Mouse (Mus musculus): ENCODE measurements at regions not wholly inside any gene's neighbourhood (a gene's known extent, or its start where the extent isn't known, plus 50 kb on each side); places are given as distances from the start of the nearest gene placed in this dataset.

DNA sequence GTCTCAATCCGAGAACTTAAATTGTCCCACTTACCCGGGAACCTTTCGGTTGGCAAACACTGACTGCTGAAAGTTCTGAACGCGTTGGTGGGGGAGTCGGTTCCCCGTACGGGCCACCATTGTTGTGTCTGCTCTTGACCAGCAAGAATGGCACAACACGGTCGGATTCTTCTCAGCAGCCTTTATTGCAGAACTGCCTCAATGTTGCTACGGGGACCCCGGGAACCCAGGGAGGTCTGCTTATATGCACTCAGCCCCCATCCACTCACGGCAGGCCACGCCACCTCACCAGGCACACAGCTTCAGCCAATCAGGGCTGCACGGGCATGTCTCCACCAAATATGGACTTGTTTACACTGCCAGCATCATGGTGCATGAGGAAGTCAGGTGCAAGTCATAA lies 249.2 kb upstream of the Lrrn1 start:
- TF ChIP-seq CTCF (IDR thresholded peaks at IDR 0.05; ENCODE audit: borderline replicate concordance, insufficient read depth, low read depth, low read length) (no peak), POLR2A (IDR thresholded peaks at IDR 0.05; ENCODE audit: borderline replicate concordance, insufficient read depth, low read length) (no peak)
